In the genomic region with DNA sequence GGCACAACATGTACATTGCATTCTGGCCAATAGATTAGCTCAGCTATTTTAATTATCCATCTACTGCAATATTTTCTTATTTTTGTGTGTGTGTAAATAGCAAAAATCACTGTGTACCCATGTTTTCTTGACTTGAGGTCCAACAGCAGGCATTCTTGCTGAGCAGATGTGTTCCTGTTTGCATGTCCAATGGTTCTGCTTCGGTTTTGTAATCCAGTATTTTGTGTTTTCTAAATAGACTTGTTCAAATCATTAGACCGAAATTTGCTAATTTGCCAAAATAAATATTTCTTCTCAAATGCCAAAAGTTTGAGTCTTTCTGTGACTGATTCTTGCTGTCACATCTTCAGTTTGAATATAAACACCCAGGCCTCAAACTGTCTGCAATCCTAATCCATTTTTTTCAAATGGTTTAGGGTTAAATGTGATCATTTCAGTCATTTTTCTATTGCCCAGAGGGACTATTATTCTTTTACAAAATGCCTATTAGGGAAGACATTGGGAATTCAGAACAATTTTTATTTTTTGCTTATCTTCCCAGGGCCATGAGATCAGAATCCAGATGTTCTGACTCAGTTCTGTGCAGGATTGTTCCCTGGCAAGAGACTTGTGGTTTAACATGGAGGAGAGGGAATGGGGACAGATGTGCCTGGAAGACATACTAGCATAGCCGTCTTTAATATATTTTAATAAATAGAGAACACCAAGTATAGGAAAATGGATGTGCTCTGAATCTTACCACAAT, we compare ENCODE assay signal across 15 mouse cellular contexts.
DNase-seq lines count a peak whose midpoint lies in the region; ATAC-seq and TF ChIP-seq lines count a peak whose summit lies in the region.
"Had no signal": no experiment of that assay in that cellular context is flagged by ENCODE, and none has a peak within 500 bp of the region (broad histone marks: within the 10 kb centered on the region; RNA-seq: fewer than 3 reads in every experiment).

No protein-coding gene starts in this region.

- H3K27me3 ChIP-seq in liver, adult 2 months (ENCODE audit: control insufficient read depth, insufficient read depth, low read length), result no peaks in the 10 kb centered on the region
- no peaks in the 10 kb centered on the region for H3K27me3 ChIP-seq in liver, postnatal 0 days (ENCODE audit: insufficient read depth, low read length)
- H3K27me3 ChIP-seq: liver, embryonic 15.5 days; megakaryocyte, embryonic 14.5 days had no signal

- 44% methylated on average over 3 of the region's 3 CpGs for WGBS in liver, adult 2 months
- 67% methylated on average over 3 of the region's 3 CpGs for WGBS in liver, postnatal 0 days (ENCODE audit: insufficient replicate concordance)

- no peak overlapping the region for H3K4me2 ChIP-seq in liver, postnatal 0 days (ENCODE audit: low read depth, low read length)
- H3K4me2 ChIP-seq: liver, embryonic 15.5 days had no signal

- TF ChIP-seq POLR2A in liver, adult 2 months (IDR thresholded peaks at IDR 0.05; ENCODE audit: extremely low read depth, insufficient read depth, low read length), result no peak

- DNase-seq in heart, adult 9 months (ENCODE audit: low spot score in 2 of 2), result peak; percentile 72 to 80
- DNase-seq in heart, postnatal 25 days (ENCODE audit: low spot score), result no peak
- peak; percentile 54 for DNase-seq in liver, adult 2 months (ENCODE audit: extremely low read depth, low read depth, low spot score)
- no peak for DNase-seq in liver, postnatal 0 days
- DNase-seq in 3T3-L1 (ENCODE audit: low read depth, low spot score), result peak; percentile 97
- peak; percentile 77 for DNase-seq in adipocyte (ENCODE audit: low spot score)
- no peak for DNase-seq in cerebellum, adult 8-10 months
- DNase-seq: cerebellum, postnatal 10 days; embryo, embryonic 11 days; thymus, adult 18-20 months had no signal

- no peak for TF ChIP-seq CTCF in liver, adult 2 months (IDR thresholded peaks at IDR 0.05; ENCODE audit: low read depth, low read length)
- TF ChIP-seq CTCF in liver, postnatal 0 days (IDR thresholded peaks at IDR 0.05; ENCODE audit: low read depth), result no peak

- no peak overlapping the region for H3K27ac ChIP-seq in liver, adult 2 months (replicated peaks; ENCODE audit: insufficient read depth, low read depth, low read length)
- H3K27ac ChIP-seq in liver, postnatal 0 days (ENCODE audit: low read depth), result no peak overlapping the region
- H3K27ac ChIP-seq: liver, embryonic 15.5 days had no signal

- no peak for TF ChIP-seq EP300 in liver, postnatal 0 days (IDR thresholded peaks at IDR 0.05; ENCODE audit: low read depth)

- H3K4me1 ChIP-seq in liver, adult 2 months (ENCODE audit: control insufficient read depth, insufficient read depth, low read length), result no peaks in the 10 kb centered on the region
- H3K4me1 ChIP-seq in liver, postnatal 0 days (ENCODE audit: insufficient read depth), result no peaks in the 10 kb centered on the region
- H3K4me1 ChIP-seq: liver, embryonic 15.5 days; megakaryocyte, embryonic 14.5 days had no signal

- H3K36me3 ChIP-seq in liver, adult 2 months (ENCODE audit: control insufficient read depth, insufficient read depth, low read length), result no peaks in the 10 kb centered on the region
- no peaks in the 10 kb centered on the region for H3K36me3 ChIP-seq in liver, postnatal 0 days (replicated peaks; ENCODE audit: insufficient read depth, low read length)
- H3K36me3 ChIP-seq: liver, embryonic 15.5 days had no signal

- H3K9me3 ChIP-seq in liver, postnatal 0 days (ENCODE audit: low read length), result no peaks in the 10 kb centered on the region
- H3K9me3 ChIP-seq: liver, embryonic 15.5 days; megakaryocyte, embryonic 14.5 days had no signal

- ATAC-seq in liver, postnatal 0 days, result no peak
- ATAC-seq: forebrain, embryonic 16.5 days; midbrain, embryonic 16.5 days had no signal

- H3K79me2 ChIP-seq in liver, adult 2 months (ENCODE audit: control insufficient read depth, insufficient read depth, low read length), result no peaks in the 10 kb centered on the region

- no peak overlapping the region for H3K4me3 ChIP-seq in liver, adult 2 months (ENCODE audit: insufficient read depth, low read depth, low read length)
- H3K4me3 ChIP-seq in liver, postnatal 0 days (ENCODE audit: low read depth, low read length), result no peak overlapping the region
- H3K4me3 ChIP-seq: erythroblast, embryonic 14.5 days; liver, embryonic 15.5 days; megakaryocyte, embryonic 14.5 days had no signal

- intact Hi-C loops in heart, postnatal 25 days (cut with DNase I), result no loop called here

- H3K9ac ChIP-seq in liver, adult 2 months (ENCODE audit: low read depth, low read length), result no peak overlapping the region
- H3K9ac ChIP-seq in liver, postnatal 0 days (replicated peaks), result no peak overlapping the region
- H3K9ac ChIP-seq: liver, embryonic 15.5 days had no signal

Comparison
In these comparisons a context has a peak if more than half of its experiments do, and no peak if none do; other contexts are left out.
1. DNase-seq: peak in heart, adult 9 months (2 of 2), liver, adult 2 months (single experiment), 3T3-L1 (single experiment) and adipocyte (single experiment); none in heart, postnatal 25 days (single experiment), liver, postnatal 0 days (single experiment) and cerebellum, adult 8-10 months (single experiment).